Mouse (Mus musculus): ENCODE measurements around the gene Nmrk2. TPM values are rescaled to one million over a fixed set of nuclear protein-coding genes. Genes with fewer than 3 reads are reported as not detected.

Gene Nmrk2
- polyA plus RNA-seq, 2 experiments: 0.43 to 0.87 TPM

DNA sequence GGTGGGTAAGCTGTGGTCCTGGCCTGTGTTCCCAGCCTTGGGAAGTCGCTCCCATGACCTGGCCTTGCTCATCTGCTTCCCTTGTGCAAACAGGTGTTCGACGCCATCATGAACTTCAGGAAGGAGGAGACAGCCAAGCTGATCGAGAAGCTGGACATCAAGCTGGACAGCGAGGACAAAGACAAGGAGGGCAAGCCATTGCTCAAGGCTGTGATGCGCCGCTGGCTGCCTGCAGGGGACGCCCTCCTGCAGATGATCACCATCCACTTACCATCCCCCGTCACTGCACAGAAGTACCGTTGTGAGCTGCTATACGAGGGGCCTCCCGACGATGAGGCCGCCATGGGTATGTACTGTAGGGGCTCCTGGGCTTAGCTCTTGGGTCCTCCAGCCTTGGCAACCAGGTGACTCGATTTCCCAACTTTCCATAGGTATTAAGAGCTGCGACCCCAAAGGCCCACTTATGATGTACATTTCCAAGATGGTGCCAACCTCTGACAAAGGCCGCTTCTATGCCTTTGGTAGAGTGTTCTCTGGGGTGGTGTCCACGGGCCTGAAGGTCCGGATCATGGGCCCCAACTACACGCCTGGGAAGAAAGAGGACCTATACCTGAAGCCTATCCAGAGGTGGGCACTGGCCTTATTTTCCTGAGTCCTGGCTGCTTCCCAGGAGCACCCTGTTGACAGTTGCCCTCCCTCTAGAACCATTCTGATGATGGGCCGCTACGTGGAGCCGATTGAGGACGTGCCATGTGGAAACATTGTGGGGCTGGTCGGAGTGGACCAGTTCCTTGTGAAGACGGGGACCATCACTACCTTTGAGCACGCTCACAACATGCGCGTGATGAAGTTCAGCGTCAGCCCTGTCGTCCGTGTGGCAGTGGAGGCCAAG is 22.2 kb downstream of the Nmrk2 start:
- 89% methylated on average over 32 of the region's 32 CpGs for WGBS
- Histone ChIP-seq H3K4me2 (replicated peaks; ENCODE audit: low read depth, low read length, severe bottlenecking) (no peak overlapping the region), H3K9me3 (ENCODE audit: control insufficient read depth, low read length) (no peaks in the 10 kb centered on the region), H3K9ac (ENCODE audit: low read depth, low read length, severe bottlenecking) (0 out of 2 replicates have a peak overlapping the region, but pooled peaks have one; percentile 5), H3K4me1 (ENCODE audit: control insufficient read depth, insufficient read depth, low read length) (peaks cover 23% of the 10 kb centered on the region), H3K4me3 (replicated peaks; ENCODE audit: low read length) (no peak overlapping the region), H3K27me3 (ENCODE audit: control insufficient read depth, insufficient read depth, low read length) (no peaks in the 10 kb centered on the region), H3K27ac (replicated peaks; ENCODE audit: low read depth, low read length) (no peak overlapping the region), H3K36me3 (ENCODE audit: control insufficient read depth, insufficient read depth, low read length) (peaks cover 64% of the 10 kb centered on the region)
- TF ChIP-seq POLR2A (IDR thresholded peaks at IDR 0.05; ENCODE audit: borderline replicate concordance, extremely low read depth, insufficient read depth, insufficient read length): no peak
- DNase-seq (ENCODE audit: low spot score) (no peak), ATAC-seq (ENCODE audit: low FRiP score, low read depth) (no peak)

DNA sequence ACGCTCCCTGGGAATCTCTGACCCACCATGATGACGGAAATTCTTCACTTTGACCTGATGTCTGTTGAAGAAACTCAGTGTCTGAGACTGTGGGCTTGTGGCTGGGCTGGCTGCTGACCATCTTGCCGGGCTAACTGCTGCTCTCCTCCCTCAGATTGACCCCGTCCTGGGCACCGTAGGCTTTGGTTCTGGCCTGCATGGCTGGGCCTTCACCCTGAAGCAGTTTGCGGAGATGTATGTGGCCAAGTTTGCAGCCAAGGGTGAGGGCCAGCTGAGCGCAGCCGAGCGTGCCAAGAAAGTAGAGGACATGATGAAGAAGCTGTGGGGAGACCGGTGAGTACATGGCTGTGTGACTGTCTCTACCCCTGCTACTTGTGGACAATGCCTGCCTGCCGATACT is 22.9 kb downstream of the Nmrk2 start:
- Histone ChIP-seq H3K4me1 (ENCODE audit: control insufficient read depth, insufficient read depth, low read length) (peaks cover 30% of the 10 kb centered on the region), H3K9me3 (ENCODE audit: control insufficient read depth, low read length) (no peaks in the 10 kb centered on the region), H3K27me3 (ENCODE audit: control insufficient read depth, insufficient read depth, low read length) (no peaks in the 10 kb centered on the region), H3K36me3 (ENCODE audit: control insufficient read depth, insufficient read depth, low read length) (peaks cover 56% of the 10 kb centered on the region), H3K4me2 (replicated peaks; ENCODE audit: low read depth, low read length, severe bottlenecking) (no peak overlapping the region), H3K27ac (replicated peaks; ENCODE audit: low read depth, low read length) (no peak overlapping the region), H3K9ac (ENCODE audit: low read depth, low read length, severe bottlenecking) (0 out of 2 replicates have a peak overlapping the region, but pooled peaks have one; percentile 5), H3K4me3 (replicated peaks; ENCODE audit: low read length) (no peak overlapping the region)
- ATAC-seq (ENCODE audit: low FRiP score, low read depth) (no peak), DNase-seq (ENCODE audit: low spot score) (no peak)
- TF ChIP-seq POLR2A (IDR thresholded peaks at IDR 0.05; ENCODE audit: borderline replicate concordance, extremely low read depth, insufficient read depth, insufficient read length): no peak
- 89% methylated on average over 11 of the region's 11 CpGs for WGBS

DNA sequence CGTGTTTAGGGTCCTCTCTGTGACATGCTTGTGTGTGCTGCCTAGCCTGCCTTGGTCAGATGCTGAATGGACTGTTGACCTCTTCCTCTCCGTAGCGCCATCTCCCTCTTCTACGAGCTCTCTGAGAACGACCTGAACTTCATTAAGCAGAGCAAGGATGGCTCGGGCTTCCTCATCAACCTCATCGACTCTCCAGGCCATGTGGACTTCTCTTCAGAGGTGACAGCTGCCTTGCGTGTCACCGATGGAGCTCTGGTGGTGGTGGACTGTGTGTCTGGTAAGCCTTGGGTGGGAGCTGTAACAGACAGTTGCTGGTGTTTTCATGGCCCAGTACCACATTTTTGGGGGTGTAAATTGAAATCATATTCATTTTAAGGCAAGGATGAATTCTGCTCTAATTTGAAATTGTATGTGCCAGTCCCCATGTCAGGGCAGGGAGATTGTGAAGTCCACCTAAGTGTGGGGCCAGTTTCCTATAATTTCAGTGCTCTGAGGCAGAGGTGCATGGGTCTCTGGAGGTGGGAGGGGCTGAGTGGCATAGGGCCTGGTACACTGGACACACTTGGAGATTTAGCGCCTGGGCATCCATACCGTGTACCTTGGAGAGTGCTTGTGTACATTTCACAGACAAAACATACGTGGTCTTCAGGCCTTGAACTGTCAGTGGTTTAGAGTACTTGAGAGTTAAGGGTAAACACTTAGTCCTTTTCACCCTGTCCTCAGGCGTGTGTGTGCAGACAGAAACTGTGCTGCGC is 23.7 kb downstream of the Nmrk2 start:
- no peak for TF ChIP-seq POLR2A (IDR thresholded peaks at IDR 0.05; ENCODE audit: borderline replicate concordance, extremely low read depth, insufficient read depth, insufficient read length)
- DNase-seq (ENCODE audit: low spot score) (no peak), ATAC-seq (ENCODE audit: low FRiP score, low read depth) (no peak)
- Histone ChIP-seq H3K4me2 (replicated peaks; ENCODE audit: low read depth, low read length, severe bottlenecking) (peak overlapping the region; percentile 97), H3K9ac (ENCODE audit: low read depth, low read length, severe bottlenecking) (peak overlapping the region; percentile 99), H3K27ac (replicated peaks; ENCODE audit: low read depth, low read length) (0 out of 2 replicates have a peak overlapping the region, but pooled peaks have one; percentile 91), H3K4me3 (replicated peaks; ENCODE audit: low read length) (peak overlapping the region; percentile 98), H3K9me3 (ENCODE audit: control insufficient read depth, low read length) (no peaks in the 10 kb centered on the region), H3K4me1 (ENCODE audit: control insufficient read depth, insufficient read depth, low read length) (peaks cover 30% of the 10 kb centered on the region), H3K36me3 (ENCODE audit: control insufficient read depth, insufficient read depth, low read length) (peaks cover 55% of the 10 kb centered on the region), H3K27me3 (ENCODE audit: control insufficient read depth, insufficient read depth, low read length) (no peaks in the 10 kb centered on the region)
- WGBS: 60% methylated on average over 14 of the region's 14 CpGs

DNA sequence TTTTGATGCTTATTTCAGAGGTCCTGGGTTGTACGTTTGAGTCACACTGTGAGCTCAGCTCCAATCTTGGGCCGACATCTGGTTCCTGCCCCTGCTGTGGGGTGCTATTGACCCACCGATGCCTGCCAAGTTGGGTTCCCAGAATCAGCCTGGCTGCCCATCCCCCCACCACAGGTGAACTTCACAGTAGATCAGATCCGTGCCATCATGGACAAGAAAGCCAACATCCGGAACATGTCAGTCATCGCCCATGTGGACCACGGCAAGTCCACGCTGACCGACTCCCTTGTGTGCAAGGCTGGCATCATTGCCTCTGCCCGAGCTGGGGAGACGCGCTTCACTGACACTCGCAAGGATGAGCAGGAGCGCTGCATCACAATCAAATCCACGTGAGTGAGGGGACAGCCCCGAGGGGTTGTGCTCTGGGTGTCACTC is 24.3 kb downstream of the Nmrk2 start:
- ATAC-seq (ENCODE audit: low FRiP score, low read depth) (no peak), DNase-seq (ENCODE audit: low spot score) (no peak)
- Histone ChIP-seq H3K36me3 (ENCODE audit: control insufficient read depth, insufficient read depth, low read length) (peaks cover 55% of the 10 kb centered on the region), H3K9ac (ENCODE audit: low read depth, low read length, severe bottlenecking) (peak overlapping the region; percentile 99), H3K9me3 (ENCODE audit: control insufficient read depth, low read length) (no peaks in the 10 kb centered on the region), H3K27ac (replicated peaks; ENCODE audit: low read depth, low read length) (peak overlapping the region; percentile 91; the same call in 1 of the 2 replicates), H3K4me2 (replicated peaks; ENCODE audit: low read depth, low read length, severe bottlenecking) (peak overlapping the region; percentile 97), H3K4me1 (ENCODE audit: control insufficient read depth, insufficient read depth, low read length) (peaks cover 33% of the 10 kb centered on the region), H3K27me3 (ENCODE audit: control insufficient read depth, insufficient read depth, low read length) (no peaks in the 10 kb centered on the region), H3K4me3 (replicated peaks; ENCODE audit: low read length) (peak overlapping the region; percentile 98)
- WGBS: 18% methylated on average over 16 of the region's 16 CpGs
- no peak for TF ChIP-seq POLR2A (IDR thresholded peaks at IDR 0.05; ENCODE audit: borderline replicate concordance, extremely low read depth, insufficient read depth, insufficient read length)

All from limb, embryonic 14.5 days (tissue).